Mouse (Mus musculus): ENCODE measurements around the gene Il12rb2. TPM values are rescaled to one million over a fixed set of nuclear protein-coding genes. Genes with fewer than 3 reads are reported as not detected.

Gene Il12rb2
- polyA plus RNA-seq, 1 experiment from 2014 or later: 0.09 TPM

DNA sequence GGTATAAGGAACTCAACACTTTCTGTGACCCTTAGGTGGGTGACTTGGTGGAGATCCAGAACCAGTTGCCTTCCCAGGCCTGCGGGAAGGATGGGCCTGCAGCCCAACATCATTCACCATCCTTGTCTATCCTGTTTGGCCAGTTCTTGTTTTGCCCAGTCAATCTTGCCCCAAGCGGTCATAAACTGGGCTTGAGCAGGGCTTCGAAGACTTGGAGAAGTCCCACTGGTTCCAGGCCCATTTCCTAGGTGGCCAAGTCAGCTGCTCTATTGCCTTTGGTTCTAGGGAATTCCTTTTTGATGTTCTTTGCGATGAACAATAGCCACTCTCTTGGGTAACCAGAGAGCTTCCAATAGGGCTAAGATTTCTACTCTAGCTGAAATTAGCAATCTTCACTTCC, 124.9 kb downstream of the Il12rb2 start:
- no peak overlapping the region for H3K4me3 ChIP-seq (replicated peaks)
- no peaks in the 10 kb centered on the region for H3K4me1 ChIP-seq

DNA sequence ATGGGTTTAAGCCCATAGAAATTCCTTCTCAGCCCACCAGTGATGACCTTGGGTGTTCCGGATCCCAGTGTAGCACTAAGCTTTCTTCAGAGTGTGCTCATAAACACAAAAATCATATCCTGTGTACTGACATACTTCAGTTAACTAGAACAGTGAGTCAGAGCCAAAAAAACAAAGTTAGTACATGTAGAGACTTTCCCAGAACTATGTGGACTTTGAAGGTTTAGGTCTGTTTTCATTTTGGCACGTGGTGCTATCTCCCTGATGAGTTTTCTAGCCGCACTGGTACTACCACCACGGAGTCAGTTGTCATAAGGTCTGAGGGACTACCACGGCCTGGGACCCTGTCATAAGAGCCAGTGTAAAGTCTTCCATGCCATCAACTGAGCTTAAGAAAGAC, 131.5 kb downstream of the Il12rb2 start:
- ATAC-seq (ENCODE audit: insufficient read depth, low FRiP score, low read depth): no peak
- no peaks in the 10 kb centered on the region for H3K27me3 ChIP-seq (replicated peaks)
- H3K9me3 ChIP-seq: no peaks in the 10 kb centered on the region
- H3K9ac ChIP-seq: no peak overlapping the region
- H3K36me3 ChIP-seq: no peaks in the 10 kb centered on the region
- no peaks in the 10 kb centered on the region for H3K4me1 ChIP-seq
- H3K4me3 ChIP-seq (replicated peaks): no peak overlapping the region
- H3K4me2 ChIP-seq: no peak overlapping the region
- 87% methylated on average over 5 of the region's 5 CpGs for WGBS
- no peak overlapping the region for H3K27ac ChIP-seq

More for the DNA sequence above, 124.9 kb downstream of the Il12rb2 start:
- no peaks in the 10 kb centered on the region for H3K36me3 ChIP-seq
- no peaks in the 10 kb centered on the region for H3K27me3 ChIP-seq (replicated peaks)
- 82% methylated on average over 4 of the region's 4 CpGs for WGBS
- no peak overlapping the region for H3K4me2 ChIP-seq
- H3K27ac ChIP-seq: no peak overlapping the region
- no peaks in the 10 kb centered on the region for H3K9me3 ChIP-seq
- no peak overlapping the region for H3K9ac ChIP-seq
- ATAC-seq (ENCODE audit: insufficient read depth, low FRiP score, low read depth): no peak

DNA sequence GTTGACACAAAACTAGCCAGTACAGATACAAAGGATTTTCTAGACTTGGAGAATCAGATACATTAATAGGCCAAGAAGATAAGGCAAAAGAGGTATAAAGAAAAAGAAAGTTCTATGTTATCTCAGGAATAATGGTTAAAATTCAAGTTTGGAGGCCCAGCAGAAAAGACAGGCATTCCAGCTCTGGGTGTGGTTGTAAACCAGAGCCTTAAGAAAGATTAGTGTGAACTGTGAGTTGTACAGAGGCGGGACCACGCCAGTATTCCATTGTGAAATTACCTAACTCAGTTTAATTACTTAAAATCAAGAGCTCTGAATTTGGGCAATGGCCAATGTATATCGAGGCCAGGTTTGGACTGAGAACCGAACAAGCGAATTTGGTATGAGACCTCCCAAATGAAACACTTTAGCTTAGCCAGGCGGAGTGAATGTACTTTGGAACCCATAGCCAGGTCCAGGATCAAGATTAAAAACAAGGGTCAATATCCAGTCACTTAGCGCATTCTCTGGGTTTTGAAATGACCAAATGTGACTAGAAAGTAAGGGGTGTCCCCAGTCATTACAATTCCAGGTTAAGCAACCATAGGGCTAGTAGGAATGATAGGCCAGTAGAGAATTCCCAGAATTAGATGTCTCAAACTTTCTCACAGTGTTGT, 132.1 kb downstream of the Il12rb2 start:
- H3K36me3 ChIP-seq: no peaks in the 10 kb centered on the region
- H3K27ac ChIP-seq: no peak overlapping the region
- no peak overlapping the region for H3K4me3 ChIP-seq (replicated peaks)
- H3K4me1 ChIP-seq: no peaks in the 10 kb centered on the region
- no peaks in the 10 kb centered on the region for H3K27me3 ChIP-seq (replicated peaks)
- no peak overlapping the region for H3K9ac ChIP-seq
- H3K4me2 ChIP-seq: no peak overlapping the region
- ATAC-seq (ENCODE audit: insufficient read depth, low FRiP score, low read depth): no peak
- H3K9me3 ChIP-seq: no peaks in the 10 kb centered on the region
- WGBS: 85% methylated on average over 7 of the region's 7 CpGs

Other genes starting within 250 kb of the Il12rb2 start
- gene Serbp1, start 138.0 kb downstream of the Il12rb2 start, polyA plus RNA-seq (2015; fragmentation: Nextera tagmentation; extraction: Ambion mirVana): 408 and 422 TPM in 2 replicates
- gene Il23r, start 115.7 kb upstream of the Il12rb2 start, polyA plus RNA-seq (2015; fragmentation: Nextera tagmentation; extraction: Ambion mirVana): 0.12 and 0.17 TPM in 2 replicates
- gene Tacstd2, start 159.6 kb upstream of the Il12rb2 start, polyA plus RNA-seq (2015; fragmentation: Nextera tagmentation; extraction: Ambion mirVana): 63.6 and 94.7 TPM in 2 replicates

Measured in stomach, embryonic 15.5 days (tissue).